Mouse (Mus musculus) stomach, embryonic 14.5 days (tissue): ENCODE results near the gene R3hdm2. TPM values are rescaled to one million over a fixed set of nuclear protein-coding genes. Genes with fewer than 3 reads are reported as not detected.

Experiments
- ATAC-seq: fragments of 200-750 bp; cut with Nextera tagmentation; 2 replicates; pipeline ENCODE4 v1.8.0; 2017; ENCODE audit warnings: low read depth, moderate TSS enrichment; ENCODE audit not compliant: insufficient number of reproducible peaks, insufficient read depth, low FRiP score
- H3K27ac ChIP-seq: fragments of 300-500 bp; sonication (generic); 2 replicates; pipeline ENCODE4 v1.5.1; 2014; ENCODE audit warnings: mild to moderate bottlenecking, low read length, moderate library complexity, mixed read lengths
- H3K27me3 ChIP-seq: fragments of 300-500 bp; sonication (generic); 2 replicates; pipeline ENCODE4 v1.6.1; 2014; ENCODE audit warnings: low read length, control low read depth, mixed read lengths; ENCODE audit not compliant: control insufficient read depth, insufficient read depth
- H3K36me3 ChIP-seq: fragments of 300-500 bp; sonication (generic); 2 replicates; pipeline ENCODE4 v1.6.1; 2014; ENCODE audit warnings: mild to moderate bottlenecking, control low read depth, low read length, moderate library complexity, mixed read lengths; ENCODE audit not compliant: control insufficient read depth, insufficient read depth
- H3K4me1 ChIP-seq: fragments of 300-500 bp; sonication (generic); 2 replicates; pipeline ENCODE4 v1.6.1; 2014; ENCODE audit warnings: low read length, control low read depth, mixed read lengths; ENCODE audit not compliant: control insufficient read depth, insufficient read depth
- H3K4me2 ChIP-seq: fragments of 300-500 bp; sonication (generic); replicated peaks from 2 replicates; pipeline ENCODE4 v1.6.1; 2014; ENCODE audit warnings: low read depth, low read length, control low read depth
- H3K4me3 ChIP-seq: fragments of 300-500 bp; sonication (generic); 2 replicates; pipeline ENCODE4 v1.5.1; 2014; ENCODE audit warnings: low read depth, low read length, control low read depth
- H3K9ac ChIP-seq: fragments of 300-500 bp; sonication (generic); replicated peaks from 2 replicates; pipeline ENCODE4 v1.6.1; 2014; ENCODE audit warnings: low read depth, mild to moderate bottlenecking, control low read depth, low read length, moderate library complexity, mixed read lengths
- H3K9me3 ChIP-seq: fragments of 300-500 bp; sonication (generic); 2 replicates; pipeline ENCODE4 v1.6.1; 2016; ENCODE audit warnings: low read depth, low read length, control low read depth; ENCODE audit not compliant: control insufficient read depth
- WGBS: fragments of 180-500 bp; shearing (Covaris S2); extraction: QIAGEN DNeasy Blood & Tissue Kit; methylation state at CpG from one replicate; pipeline ENCODE4 v1.1.7; 2014; 5-methylcytosine and 5-hydroxymethylcytosine counted together
- polyA plus RNA-seq: library from polyadenylated mRNA; unstranded; fragments of >200 nt; fragmentation: Nextera tagmentation; extraction: Ambion mirVana; gene quantifications from 2 replicates; pipeline ENCODE4 v1.2.1, GENCODE M21; 2014

Gene R3hdm2
- polyA plus RNA-seq, 1 experiment from 2014 or later: 37.3 TPM

DNA sequence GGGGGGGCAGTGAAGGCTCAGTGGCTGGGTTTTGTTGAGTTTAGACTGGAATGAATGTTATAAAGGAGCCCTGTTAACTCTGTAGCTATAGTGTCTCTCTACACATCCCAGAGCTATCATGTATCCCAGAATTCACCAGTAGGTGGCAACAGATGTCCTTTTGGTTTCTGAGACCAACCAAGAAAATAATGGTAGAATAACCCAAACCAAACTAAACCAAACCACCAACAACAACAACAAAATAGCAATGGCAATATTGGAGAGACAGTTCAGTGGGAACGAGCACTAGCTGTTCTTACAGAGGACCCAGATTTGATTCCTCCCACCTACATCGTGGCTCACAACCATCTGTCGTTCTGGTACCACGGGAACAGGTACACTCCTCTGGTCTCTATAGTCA, 99.0 kb downstream of the R3hdm2 start:
- no peaks in the 10 kb centered on the region for H3K9me3 ChIP-seq
- ATAC-seq: no peak
- H3K27me3 ChIP-seq: no peaks in the 10 kb centered on the region
- H3K4me3 ChIP-seq: no peak overlapping the region
- no peak overlapping the region for H3K9ac ChIP-seq
- H3K4me2 ChIP-seq: no peak overlapping the region
- no peak overlapping the region for H3K27ac ChIP-seq
- 99% methylated on average over 4 of the region's 4 CpGs for WGBS
- H3K4me1 ChIP-seq: no peaks in the 10 kb centered on the region
- H3K36me3 ChIP-seq: peaks cover 11% of the 10 kb centered on the region

GRCm38 (mm10) chr10:127480833-127481813, 101.0 kb downstream of the R3hdm2 start:
- Histone ChIP-seq H3K4me1 (no peaks in the 10 kb centered on the region), H3K27ac (no peak overlapping the region), H3K9me3 (no peaks in the 10 kb centered on the region), H3K27me3 (no peaks in the 10 kb centered on the region), H3K36me3 (peaks cover 25% of the 10 kb centered on the region), H3K4me2 (no peak overlapping the region), H3K4me3 (no peak overlapping the region), H3K9ac (no peak overlapping the region)
- WGBS: 80% methylated on average over 19 of the region's 19 CpGs
- ATAC-seq: no peak; the same call in 1 of the 2 replicates

DNA sequence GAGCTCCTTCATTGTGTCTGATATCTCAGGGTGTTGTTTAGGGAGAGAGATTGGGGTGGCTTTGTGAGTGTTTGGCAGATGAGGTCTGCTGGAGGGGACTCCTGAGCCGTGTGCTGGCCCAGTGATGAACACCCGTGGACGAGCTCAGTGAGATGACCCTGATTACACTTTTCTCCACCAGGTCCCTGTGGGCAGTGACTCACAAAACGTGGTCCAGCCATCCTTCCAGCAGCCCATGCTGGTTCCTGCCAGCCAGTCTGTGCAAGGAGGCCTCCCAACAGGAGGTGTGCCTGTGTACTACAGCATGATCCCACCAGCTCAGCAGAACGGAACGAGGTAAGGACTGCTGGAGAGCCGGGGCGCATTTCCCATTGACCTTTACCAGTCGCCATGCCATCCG, 105.1 kb downstream of the R3hdm2 start:
- no peak for ATAC-seq
- Histone ChIP-seq H3K27me3 (no peaks in the 10 kb centered on the region), H3K4me1 (no peaks in the 10 kb centered on the region), H3K9me3 (no peaks in the 10 kb centered on the region), H3K9ac (no peak overlapping the region), H3K27ac (no peak overlapping the region), H3K36me3 (peaks cover 44% of the 10 kb centered on the region), H3K4me3 (no peak overlapping the region), H3K4me2 (no peak overlapping the region)
- WGBS: 88% methylated on average over 10 of the region's 10 CpGs

- H3K27me3 ChIP-seq: no peaks in the 10 kb centered on the region
- H3K27ac ChIP-seq: no peak overlapping the region
- no peak overlapping the region for H3K4me2 ChIP-seq
- H3K36me3 ChIP-seq: peaks cover 63% of the 10 kb centered on the region
- no peaks in the 10 kb centered on the region for H3K4me1 ChIP-seq
- WGBS: 92% methylated on average over 7 of the region's 7 CpGs
- no peak for ATAC-seq
- no peak overlapping the region for H3K9ac ChIP-seq
- H3K4me3 ChIP-seq: no peak overlapping the region
- H3K9me3 ChIP-seq: no peaks in the 10 kb centered on the region
These were observed 108.7 kb downstream of the R3hdm2 start for GRCm38 (mm10) chr10:127488856-127489255.

DNA sequence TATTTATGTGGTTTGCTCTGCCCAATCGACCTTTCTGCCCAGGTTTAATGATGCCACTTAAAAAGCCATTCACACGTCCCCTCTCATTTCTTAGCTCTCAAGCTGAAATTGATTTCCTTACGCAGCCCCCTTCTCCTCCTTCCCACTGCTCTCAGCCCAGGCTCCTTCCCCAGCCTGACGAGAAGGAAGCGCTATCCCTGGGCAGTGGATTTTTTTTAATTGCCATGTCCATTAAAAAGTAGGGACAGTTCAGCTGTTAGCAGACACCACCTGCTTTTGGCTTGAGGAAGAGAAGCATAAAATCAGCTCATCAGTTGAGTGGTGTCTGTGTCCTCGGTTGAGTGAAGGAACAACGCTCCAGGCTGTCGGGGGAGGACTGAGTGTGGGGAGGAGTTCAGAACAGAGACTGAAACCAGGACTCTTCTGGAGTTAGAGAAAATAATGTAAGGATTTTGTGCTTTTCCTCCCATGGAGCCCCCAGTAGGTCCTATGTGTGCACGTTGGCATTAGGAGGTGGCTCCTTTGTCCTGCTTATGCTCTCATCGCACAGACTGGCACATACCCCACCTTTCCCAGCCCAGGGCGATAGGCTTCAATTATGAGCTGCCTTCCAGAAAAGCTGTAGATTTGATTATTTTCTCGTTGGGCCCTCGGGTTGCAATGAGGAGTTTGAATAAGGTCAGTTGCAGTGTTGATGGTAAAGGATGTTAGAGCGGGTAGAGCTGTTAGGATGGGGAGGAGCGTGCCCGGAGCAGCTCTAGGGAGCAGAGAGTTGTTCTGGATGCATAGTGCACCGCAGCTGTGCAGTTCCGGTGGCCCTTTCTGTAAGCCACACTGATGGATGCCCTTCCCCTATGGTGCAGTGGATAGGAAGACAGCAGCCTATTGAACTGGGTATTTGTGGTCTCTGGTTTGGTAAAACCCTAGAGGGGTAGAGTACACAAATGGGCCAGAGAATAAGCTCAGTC, 110.3 kb downstream of the R3hdm2 start:
- 84% methylated on average over 18 of the region's 18 CpGs for WGBS
- Histone ChIP-seq H3K27me3 (no peaks in the 10 kb centered on the region), H3K27ac (no peak overlapping the region), H3K4me2 (no peak overlapping the region), H3K4me3 (no peak overlapping the region), H3K36me3 (peaks cover 54% of the 10 kb centered on the region), H3K9ac (no peak overlapping the region), H3K9me3 (no peaks in the 10 kb centered on the region), H3K4me1 (no peaks in the 10 kb centered on the region)
- ATAC-seq: no peak

DNA sequence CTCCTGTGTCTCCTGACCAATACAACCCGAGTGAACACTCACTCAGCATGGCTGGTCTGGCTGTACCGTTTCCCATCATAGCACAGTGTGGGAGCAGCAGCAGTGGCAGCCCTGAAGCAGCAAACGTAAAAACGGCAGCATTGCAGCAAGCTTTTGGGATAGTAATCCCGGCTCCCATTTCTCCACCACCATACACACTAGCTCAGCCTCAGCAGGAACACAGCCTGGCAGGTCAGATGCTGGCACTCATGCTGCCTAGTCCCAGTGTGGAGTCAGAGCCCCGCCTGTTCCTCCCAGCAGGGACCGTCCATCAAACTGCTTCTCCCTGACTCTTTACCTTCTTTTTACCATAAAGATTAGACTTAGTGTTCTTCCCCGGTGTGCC, 111.0 kb downstream of the R3hdm2 start:
- Histone ChIP-seq H3K36me3 (peaks cover 57% of the 10 kb centered on the region), H3K27me3 (no peaks in the 10 kb centered on the region), H3K4me1 (no peaks in the 10 kb centered on the region), H3K4me3 (no peak overlapping the region), H3K9ac (no peak overlapping the region), H3K9me3 (no peaks in the 10 kb centered on the region), H3K27ac (no peak overlapping the region), H3K4me2 (no peak overlapping the region)
- no peak for ATAC-seq
- 83% methylated on average over 8 of the region's 8 CpGs for WGBS

- no peak for ATAC-seq
- H3K4me2 ChIP-seq: no peak overlapping the region
- no peaks in the 10 kb centered on the region for H3K27me3 ChIP-seq
- no peak overlapping the region for H3K27ac ChIP-seq
- peaks cover 61% of the 10 kb centered on the region for H3K36me3 ChIP-seq
- no peak overlapping the region for H3K9ac ChIP-seq
- no peaks in the 10 kb centered on the region for H3K9me3 ChIP-seq
- H3K4me3 ChIP-seq: no peak overlapping the region
- 77% methylated on average over 3 of the region's 3 CpGs for whole genome bisulfite sequencing
- no peaks in the 10 kb centered on the region for H3K4me1 ChIP-seq
These were observed 112.0 kb downstream of the R3hdm2 start for GRCm38 (mm10) chr10:127492118-127492517.

DNA sequence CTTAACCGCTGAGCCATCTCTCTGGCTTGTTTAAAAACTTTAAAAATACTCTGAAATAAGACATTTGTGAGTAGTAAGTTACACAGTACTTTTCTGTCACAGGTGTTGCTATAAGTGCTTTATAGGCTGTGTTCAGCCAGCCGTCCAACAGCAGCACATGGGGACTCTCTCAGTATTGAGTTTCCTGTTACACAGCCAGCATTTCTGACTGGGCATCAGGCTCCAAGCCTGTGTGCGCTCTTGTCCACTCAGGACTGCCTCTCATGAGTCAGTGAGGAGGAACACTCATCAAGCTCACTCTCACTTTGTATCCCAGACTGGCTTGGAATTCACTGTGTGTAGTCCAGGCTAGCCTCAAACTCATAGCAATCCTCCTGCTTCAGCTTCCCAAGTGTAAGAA, 116.0 kb downstream of the R3hdm2 start:
- Histone ChIP-seq H3K9me3 (no peaks in the 10 kb centered on the region), H3K27me3 (no peaks in the 10 kb centered on the region), H3K4me2 (no peak overlapping the region), H3K4me3 (no peak overlapping the region), H3K4me1 (no peaks in the 10 kb centered on the region), H3K36me3 (peaks cover 65% of the 10 kb centered on the region), H3K27ac (no peak overlapping the region), H3K9ac (no peak overlapping the region)
- WGBS: 92% methylated on average over 3 of the region's 3 CpGs
- no peak for ATAC-seq
